Mouse (Mus musculus) B cell, adult 2 months (primary cell): ENCODE data around the gene 2010109A12Rik.

Experiments
- DNase-seq, 2 experiments: peaks; one replicate each; pipeline ENCODE4 v3.0.0; 2022

The 2010109A12Rik gene

GRCm38 (mm10) chr5:93206109-93207005 lies at the start of gene 2010109A12Rik, which contains the start of gene Ccni:
Gene 2010109A12Rik (plus strand): TSS chr5:93206518.
Gene Ccni (minus strand): TSS chr5:93206495.
- peak; percentile 97 to 98 for DNase-seq

GRCm38 (mm10) chr5:93163541-93163940 lies 42.8 kb upstream of the 2010109A12Rik start:
- peak; percentile 48 to 52 for DNase-seq

- DNase-seq, result no peak
Measured at GRCm38 (mm10) chr5:93167919-93168516, 38.3 kb upstream of the 2010109A12Rik start.

GRCm38 (mm10) chr5:93168654-93169053 lies 37.7 kb upstream of the 2010109A12Rik start:
- no peak for DNase-seq

- DNase-seq, result no peak
Measured at GRCm38 (mm10) chr5:93171420-93171819, 34.9 kb upstream of the 2010109A12Rik start.

- DNase-seq, result no peak
Measured at GRCm38 (mm10) chr5:93172536-93172935, 33.8 kb upstream of the 2010109A12Rik start.

- DNase-seq, result no peak
Measured at GRCm38 (mm10) chr5:93174675-93175074, 31.6 kb upstream of the 2010109A12Rik start.

GRCm38 (mm10) chr5:93178616-93179015 lies 27.7 kb upstream of the 2010109A12Rik start:
- DNase-seq, result no peak

GRCm38 (mm10) chr5:93180252-93180651 lies 26.1 kb upstream of the 2010109A12Rik start:
- DNase-seq, result peak; percentile 27

GRCm38 (mm10) chr5:93183311-93183710 lies 23.0 kb upstream of the 2010109A12Rik start:
- DNase-seq, result no peak

GRCm38 (mm10) chr5:93184548-93184947 lies 21.8 kb upstream of the 2010109A12Rik start:
- DNase-seq, result no peak

- no peak for DNase-seq
Measured at GRCm38 (mm10) chr5:93189607-93190006, 16.7 kb upstream of the 2010109A12Rik start.

GRCm38 (mm10) chr5:93190428-93190827 lies 15.9 kb upstream of the 2010109A12Rik start:
- no peak for DNase-seq

GRCm38 (mm10) chr5:93198232-93198631 lies 8.1 kb upstream of the 2010109A12Rik start:
- DNase-seq, result no peak

GRCm38 (mm10) chr5:93201181-93201580 lies 5.1 kb upstream of the 2010109A12Rik start:
- DNase-seq, result no peak

- DNase-seq, result peak; percentile 68 to 70
Measured at GRCm38 (mm10) chr5:93205371-93206108, 778 bp upstream of the 2010109A12Rik start.

- no peak for DNase-seq
Measured at GRCm38 (mm10) chr5:93207006-93207348, 659 bp downstream of the 2010109A12Rik start.

- DNase-seq, result no peak
Measured at GRCm38 (mm10) chr5:93207555-93207954, 1.2 kb downstream of the 2010109A12Rik start.

GRCm38 (mm10) chr5:93218375-93218774 lies 12.1 kb downstream of the 2010109A12Rik start:
- DNase-seq, result no peak

- DNase-seq, result no peak
Measured at GRCm38 (mm10) chr5:93221661-93222060, 15.3 kb downstream of the 2010109A12Rik start.

GRCm38 (mm10) chr5:93224549-93224948 lies 18.2 kb downstream of the 2010109A12Rik start:
- no peak for DNase-seq

- no peak for DNase-seq
Measured at GRCm38 (mm10) chr5:93227157-93227556, 20.8 kb downstream of the 2010109A12Rik start.

GRCm38 (mm10) chr5:93229527-93229926 lies 23.2 kb downstream of the 2010109A12Rik start:
- no peak for DNase-seq
